Mouse (Mus musculus) gastrocnemius, postnatal 10 days (tissue): ENCODE results near the gene Tmc6. TPM values are rescaled to one million over a fixed set of nuclear protein-coding genes. Genes with fewer than 3 reads are reported as not detected.
"Not testable (repeated sequence)": the region's sequence is repeated elsewhere in the genome, so short reads cannot be mapped to it uniquely, and the experiment has no call there.

ENCODE experiments used
- DNase-seq: peaks from one replicate; pipeline ENCODE4 v3.0.0; 2021; ENCODE audit warnings: mixed read lengths
- total RNA-seq, 2 experiments: library from RNA; stranded (reverse); gene quantifications; 2 replicates each; pipeline ENCODE4 v1.2.3; 2021

The Tmc6 gene
- total RNA-seq, 2 experiments from 2014 or later, result 17.2 to 20.9 TPM

DNA sequence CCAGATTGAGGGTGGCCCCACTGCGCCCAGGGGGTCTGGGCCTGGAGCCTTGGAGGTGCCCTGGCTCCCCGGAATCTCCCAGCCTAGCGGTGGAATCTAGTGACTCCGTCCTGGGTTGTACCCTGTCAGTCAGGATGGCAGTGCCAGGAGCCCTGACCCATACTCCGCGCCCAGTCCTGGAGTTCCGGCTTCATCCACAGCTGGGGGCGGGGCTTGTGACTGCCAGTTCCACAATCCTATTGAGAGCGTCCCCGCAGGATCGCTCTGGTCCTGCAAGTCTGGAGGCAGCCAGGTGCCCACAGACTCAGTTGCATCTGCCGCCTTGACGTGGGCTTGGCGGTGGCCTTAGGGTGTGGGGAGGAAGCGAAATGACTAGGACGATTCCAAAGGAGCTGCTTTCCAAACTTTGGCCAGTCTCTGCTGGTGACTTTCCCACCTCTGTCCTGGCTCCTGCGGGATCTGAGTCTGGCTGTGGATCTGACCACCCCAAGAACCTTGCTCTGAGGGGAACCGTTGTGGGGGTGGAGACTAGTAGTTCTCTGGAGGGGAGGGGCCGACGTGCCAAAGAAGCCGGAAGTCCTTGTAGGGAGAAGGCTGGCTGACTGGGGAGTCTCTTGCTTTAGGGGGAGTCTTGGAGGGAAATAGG is 28.5 kb upstream of the Tmc6 start:
- peak; percentile 88 for DNase-seq

DNA sequence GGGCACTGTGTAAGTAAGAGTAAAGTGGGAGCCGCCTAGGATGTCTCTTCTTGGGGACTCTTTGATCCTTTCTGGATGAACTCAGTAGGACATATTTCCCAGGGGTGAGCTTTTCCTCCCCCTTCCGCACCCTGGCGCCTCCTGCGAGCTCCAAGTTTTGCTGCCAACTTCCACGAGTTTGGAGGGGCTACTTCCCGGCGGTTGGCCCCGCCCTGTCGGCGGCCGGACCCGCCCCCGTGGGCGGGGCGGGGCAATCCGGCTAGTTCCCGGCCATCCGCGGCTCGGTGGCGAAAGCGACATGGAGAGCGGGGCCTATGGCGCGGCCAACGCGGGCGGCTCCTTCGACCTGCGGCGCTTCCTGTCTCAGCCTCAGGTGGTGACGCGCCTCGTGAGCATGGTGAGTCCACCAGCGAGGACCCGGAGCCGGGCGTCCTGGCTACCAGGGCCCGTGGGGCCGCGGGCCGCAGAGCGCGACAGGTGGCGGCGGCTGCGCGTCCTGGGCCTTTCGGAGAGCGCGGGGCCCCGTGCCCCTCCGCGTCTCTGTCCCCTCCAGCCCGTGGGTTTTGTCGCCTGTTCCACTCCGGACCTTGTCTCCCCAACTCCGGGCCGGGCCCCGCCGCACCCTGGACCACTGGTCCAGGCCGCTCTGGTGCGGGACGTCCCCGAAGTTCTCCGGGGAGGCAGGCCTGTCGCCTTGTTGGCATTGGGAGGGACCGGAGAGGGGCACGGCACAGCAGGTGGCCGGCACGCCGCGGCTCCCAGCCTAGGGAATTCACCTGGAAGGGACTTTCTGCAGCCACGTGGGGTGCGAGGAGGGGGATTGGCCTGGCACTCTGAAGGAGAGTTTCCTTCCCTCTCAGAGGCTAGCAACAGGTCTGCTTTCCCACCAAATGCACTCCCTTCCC is 27.7 kb upstream of the Tmc6 start, which contains the start of the genes Gm20708 and Syngr2:
TSS of gene Gm20708 (plus strand) at position 262 of the 905 bp plus-strand sequence.
TSS of gene Syngr2 (plus strand) at position 262 of the 905 bp plus-strand sequence.
- peak; percentile 77 for DNase-seq

DNA sequence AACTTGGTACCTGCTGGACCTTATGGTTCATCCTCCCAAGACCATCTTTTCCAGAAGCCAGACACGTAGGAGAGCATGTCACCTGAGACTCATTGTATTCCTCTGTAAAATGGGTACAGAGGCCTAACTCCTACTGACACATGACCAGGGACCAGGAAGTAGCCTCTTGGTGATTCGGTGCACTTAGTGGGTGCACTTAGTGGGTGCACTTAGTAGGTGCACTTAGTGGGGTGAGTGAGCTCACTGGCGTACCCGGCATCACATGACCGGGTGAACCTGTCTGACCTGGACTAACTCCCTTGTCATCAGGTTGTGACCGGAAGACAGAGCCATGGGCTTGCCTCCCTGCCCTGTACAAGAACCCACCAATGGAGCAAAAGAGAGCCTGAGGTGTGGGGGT is 24.8 kb upstream of the Tmc6 start:
- DNase-seq, result no peak

DNA sequence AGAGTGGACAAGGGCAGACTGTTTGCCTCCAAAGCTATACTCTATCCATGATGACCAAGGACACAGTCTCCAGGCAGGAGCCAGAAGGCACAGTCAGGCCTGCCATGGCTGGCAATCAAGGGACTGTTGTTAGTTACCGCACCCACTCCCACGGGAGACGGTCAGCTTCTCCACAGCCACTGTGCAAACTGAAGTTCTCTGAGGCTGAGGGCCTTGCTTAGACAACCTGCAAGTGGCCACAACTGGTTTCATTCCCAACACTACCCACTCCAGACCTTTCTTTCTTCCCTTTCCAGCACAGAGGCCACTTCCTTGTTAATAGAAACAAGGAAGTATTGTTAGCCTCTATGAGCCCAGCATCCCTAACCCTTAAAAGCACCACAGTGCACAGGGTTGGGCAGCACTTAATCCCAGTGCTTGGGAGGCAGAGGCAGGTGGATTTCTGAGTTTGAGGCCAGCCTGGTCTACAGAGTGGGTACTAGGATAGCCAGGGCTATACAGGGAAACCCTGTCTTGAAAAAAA is 21.2 kb upstream of the Tmc6 start:
- no peak for DNase-seq

DNA sequence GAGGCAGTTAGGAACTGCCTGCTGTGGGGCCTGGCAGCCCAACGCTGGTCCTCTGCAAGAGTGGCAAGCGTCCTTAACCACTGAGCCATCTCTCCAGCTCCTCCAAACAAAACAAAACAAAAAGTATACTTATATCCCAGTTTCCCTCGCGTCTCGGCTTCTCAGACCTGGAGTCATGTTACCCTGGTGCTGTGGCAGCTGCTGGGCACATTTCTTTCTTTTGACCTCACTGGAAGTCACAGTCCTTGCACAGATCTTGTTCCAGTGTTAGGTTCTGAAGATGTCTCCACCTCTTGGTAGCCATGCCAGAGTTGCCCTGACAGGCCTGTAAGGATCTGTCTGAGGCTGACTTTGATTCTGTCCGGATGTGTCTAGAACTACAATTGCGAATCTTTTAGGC is 19.7 kb upstream of the Tmc6 start:
- no peak for DNase-seq

DNA sequence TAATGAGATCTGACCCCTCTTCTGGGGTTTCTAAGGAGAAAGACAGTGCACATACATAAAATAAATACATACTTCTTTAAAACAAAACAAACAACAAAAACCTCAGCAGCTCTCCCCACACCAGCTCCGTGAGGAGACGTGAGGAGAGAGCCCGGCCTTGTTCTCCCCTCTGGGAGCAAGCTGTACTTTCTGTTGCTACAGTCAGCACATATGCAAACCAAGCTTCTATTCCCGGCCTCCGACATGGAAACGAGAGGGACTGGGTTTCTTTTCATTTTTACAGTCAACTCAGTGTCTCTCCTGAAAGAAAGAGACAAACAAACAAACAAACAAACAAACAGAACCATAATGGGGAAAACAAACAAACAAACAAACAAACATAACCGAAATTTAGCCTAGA is 18.0 kb upstream of the Tmc6 start:
- DNase-seq, result no peak

DNA sequence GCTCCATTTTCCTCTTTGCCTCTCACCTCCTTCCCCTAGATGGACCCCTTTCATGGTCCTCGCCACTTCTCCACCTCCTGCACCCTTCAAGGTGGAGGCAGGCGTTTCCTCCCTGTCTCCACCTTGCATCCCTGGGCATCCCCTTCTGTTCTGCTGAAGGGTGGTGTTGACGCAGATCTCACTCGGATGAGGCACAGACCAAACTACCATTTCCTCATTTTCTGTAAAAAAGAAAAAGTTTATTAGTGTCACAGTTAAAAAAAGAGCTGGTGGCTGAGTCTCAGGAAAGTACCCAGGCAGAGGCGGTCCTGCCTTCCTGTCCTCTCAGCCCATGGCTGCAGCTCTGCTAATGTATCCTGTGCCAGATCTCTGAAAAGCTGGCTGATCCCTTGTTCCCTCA is 17.2 kb upstream of the Tmc6 start:
- DNase-seq, result no peak

DNA sequence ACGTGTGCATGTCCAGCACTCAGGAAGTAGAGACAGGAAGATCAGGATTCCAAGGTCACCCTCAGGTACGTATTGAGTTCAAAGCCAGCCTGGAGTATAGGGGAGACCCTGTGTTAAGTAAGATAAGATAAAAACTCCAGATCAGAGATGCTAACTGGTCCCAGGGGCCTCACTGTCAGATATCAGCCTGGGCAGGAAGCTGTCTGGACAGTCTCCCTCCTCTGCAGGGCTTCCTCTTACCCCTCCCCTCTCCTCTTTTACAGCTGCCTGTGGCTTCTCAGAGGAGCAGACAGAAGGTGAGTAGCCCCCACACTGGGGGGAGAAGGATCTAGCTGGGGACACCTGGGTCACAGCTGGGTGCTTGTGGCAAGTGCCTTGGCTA is 16.2 kb upstream of the Tmc6 start:
- no peak for DNase-seq

DNA sequence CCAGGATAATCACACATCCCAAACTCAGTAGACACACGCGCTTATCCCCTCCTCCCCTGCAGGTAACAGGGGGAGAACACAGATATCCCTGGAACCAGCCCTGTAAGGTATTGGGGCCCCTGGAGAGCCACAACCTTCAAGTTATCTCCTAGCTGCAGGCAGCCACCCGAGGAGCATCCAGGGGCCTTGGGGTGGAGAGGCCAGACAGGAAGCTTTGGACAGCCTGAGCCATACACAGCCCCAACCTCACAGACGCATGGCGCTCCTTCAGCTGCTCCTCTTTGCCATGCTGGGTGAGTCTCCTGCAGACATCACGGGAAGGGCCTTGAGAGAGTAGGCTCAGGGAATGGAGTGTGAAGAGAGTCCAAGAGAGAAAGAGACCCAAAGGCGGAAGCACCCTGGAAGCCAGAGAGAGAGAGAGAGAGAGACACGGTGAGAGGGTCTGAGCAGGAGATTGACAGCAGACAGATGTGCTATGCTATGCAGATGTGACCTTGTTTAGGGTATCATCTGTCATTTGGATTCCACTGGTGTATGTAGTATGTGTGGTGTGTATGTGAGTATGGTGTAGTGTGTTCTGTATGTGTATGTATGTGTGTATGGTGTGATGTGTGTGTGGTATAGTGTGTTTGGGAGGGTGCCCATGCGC is 15.6 kb upstream of the Tmc6 start, which contains the start of gene 6030468B19Rik:
TSS of gene 6030468B19Rik (plus strand) at position 150 of the 649 bp plus-strand sequence.
- DNase-seq, result no peak

DNA sequence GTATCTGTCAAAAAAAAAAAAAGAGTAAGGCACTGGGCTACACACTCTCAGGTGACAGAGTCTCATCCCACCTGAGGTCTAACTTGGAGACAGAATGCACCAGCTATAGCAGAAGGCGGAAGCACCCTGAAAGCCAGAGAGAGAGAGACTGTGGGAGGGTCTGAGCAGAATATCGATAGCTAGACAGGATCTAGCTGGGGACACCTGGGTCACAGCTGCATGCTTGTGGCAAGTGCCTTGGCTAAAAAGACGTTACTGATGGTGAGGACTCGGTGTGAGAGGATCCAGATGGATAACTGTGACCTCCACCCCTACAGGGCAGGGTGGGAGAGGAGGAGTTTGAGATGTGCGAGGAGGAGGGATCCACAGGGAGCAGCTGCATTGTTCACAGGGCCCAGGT is 15.0 kb upstream of the Tmc6 start:
- DNase-seq, result no peak

DNA sequence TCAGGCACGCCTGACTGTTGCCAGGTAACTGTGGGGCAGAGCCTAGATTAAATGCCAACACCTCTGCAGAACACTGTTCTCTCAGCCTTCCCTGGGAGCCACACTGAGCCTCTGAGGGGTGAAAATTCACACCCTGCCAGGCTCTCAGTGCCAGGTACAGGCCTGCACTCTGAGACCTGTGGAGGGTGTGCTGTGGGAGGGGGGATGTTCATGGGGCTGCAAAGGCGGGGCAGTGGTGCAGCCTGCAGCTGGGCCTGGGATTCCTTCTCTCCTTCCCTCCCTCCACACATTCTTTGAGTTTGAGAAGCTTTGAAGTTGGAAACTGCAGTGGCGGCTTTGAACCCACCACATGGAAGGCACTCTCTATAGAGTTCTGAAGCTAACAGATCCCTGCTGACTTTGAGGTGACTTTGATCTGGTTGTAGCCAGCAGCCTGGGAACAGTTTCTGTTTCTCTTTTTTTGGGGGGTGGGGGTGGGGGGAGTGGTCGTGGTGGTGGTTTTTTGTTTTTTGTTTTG is 12.1 kb upstream of the Tmc6 start:
- no peak for DNase-seq

DNA sequence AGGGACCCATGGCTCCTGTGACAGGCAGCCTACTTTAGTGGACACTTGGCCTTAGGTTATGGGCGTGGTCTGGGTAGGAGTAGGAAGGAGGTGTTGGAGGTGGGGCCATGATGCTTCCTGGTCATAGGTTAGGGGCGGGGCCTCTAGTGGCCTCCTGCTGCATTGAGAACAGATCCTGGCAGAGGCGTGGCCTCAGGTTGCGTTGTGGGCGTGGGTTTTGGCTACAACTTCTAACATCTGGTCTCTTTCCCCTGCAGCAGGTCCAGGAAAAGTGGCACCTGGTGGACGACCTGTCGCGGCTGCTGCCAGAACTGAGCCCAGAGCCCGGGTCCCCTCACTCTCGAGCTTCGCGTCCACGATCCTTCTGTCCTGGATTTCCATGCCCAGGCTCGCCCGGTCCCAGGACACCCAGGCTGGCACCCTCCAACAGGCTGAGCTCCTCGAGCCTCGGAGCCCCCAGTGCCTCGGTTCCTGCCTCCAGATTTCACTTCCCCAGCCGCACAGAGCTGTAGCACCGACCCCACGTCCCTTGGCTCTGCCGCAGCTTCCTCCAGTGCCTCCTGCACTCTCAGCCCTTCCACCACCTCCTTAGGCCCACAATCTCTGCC is 10.4 kb upstream of the Tmc6 start:
- DNase-seq, result no peak

DNA sequence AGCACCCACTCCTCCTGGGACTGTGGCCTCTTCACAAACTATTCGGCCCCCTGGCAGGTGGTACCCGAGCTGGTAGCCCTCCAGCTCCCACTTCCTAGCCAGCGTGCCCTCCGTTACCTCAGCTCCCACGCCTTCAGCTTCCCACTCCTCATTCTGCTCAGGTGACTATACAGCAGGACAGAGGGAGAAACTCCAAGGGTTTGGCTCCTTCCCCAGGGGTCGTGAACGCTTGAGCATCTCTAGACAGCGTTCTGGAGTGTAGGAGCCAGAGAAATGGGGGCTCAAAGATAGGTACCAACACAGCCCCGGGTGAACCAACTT is 9.4 kb upstream of the Tmc6 start:
- no peak for DNase-seq

DNA sequence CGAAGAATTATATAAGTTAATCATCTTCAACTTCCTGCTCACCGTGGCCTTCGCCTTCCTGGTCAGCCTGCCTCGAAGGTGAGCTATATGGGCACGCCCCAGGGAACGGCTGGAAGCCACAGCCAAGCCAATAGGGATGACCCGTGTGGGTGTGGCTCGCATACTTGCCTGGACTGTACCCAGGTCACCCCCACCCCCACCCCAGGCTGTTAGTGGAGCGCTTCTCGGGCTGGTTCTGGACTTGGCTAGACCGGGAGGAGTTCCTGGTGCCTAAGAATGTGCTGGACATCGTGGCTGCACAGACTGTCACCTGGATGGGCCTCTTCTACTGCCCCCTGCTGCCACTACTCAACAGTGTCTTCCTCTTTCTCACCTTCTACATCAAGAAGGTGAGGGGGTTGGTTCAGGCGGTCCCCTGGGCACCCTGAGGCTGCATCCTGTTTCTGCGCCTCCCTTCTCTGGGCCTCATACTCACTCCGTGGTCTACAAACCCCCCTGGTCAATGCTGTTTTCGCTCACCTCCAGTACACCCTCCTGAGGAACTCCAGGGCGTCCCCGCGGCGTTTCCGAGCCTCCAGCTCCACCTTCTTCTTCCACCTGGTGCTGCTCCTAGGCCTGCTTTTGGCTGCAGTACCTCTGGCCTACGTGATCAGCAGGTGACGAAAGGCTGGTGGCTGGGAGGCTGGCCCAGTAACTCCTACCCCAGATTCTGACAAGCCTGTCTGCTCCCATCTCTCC is 8.9 kb upstream of the Tmc6 start:
- DNase-seq, result no peak

DNA sequence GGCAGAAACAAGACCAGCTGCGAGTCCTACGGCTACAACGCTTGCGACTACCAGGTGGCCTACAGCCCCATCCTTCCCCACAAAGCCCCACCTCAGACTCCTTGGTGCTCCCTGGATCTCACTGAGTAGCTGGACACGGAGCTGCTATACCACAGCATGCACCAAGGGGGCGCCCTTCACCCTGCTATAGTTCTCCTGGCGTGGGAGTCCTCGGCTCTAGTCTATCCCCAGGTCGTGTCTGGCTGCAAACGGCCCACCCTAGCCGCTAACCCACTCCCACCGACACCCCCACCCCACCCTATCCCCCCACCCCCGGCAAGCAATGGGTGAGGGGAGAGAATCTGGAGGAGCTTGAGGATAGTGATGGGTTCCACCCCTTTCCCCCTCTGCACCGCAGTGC is 8.3 kb upstream of the Tmc6 start:
- peak; percentile 79 for DNase-seq

DNA sequence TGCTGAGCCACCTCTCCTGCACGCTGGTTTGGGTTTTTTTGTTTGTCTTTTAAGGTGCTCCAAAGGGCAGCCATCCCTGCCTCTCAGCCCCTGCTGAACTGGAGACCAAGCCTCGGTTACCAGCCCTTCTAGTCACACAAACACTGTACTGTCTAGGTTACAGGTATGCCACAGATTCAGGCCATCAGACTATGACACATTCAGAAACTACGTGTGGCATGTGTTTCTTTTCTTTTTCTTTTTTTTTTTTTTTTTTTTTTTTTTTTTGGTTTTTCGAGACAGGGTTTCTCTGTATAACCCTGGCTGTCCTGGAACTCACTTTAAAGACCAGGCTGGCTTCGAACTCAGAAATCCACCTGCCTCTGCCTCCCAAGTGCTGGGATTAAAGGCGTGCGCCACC is 6.5 kb upstream of the Tmc6 start:
- DNase-seq, result not testable (repeated sequence)

DNA sequence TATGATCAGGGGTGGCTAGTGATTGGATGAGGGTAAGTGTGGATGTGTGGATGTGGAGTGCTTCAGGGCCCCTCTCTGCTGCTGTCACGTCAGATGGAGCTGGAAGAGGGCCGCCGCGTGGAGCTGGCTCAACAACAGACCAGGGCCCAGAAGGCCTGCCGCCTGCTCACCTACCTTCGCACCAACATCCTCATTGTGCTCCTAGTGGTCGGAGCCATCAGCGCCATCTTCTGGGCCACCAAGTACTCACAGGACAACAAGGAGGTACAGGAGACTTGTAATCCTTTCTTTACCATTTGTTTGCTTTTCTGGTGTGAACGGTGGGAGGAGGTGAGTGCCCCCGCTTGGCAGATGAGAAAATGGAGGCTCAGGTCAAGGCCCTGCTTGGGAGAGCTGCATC is 4.3 kb upstream of the Tmc6 start:
- DNase-seq, result peak; percentile 55

DNA sequence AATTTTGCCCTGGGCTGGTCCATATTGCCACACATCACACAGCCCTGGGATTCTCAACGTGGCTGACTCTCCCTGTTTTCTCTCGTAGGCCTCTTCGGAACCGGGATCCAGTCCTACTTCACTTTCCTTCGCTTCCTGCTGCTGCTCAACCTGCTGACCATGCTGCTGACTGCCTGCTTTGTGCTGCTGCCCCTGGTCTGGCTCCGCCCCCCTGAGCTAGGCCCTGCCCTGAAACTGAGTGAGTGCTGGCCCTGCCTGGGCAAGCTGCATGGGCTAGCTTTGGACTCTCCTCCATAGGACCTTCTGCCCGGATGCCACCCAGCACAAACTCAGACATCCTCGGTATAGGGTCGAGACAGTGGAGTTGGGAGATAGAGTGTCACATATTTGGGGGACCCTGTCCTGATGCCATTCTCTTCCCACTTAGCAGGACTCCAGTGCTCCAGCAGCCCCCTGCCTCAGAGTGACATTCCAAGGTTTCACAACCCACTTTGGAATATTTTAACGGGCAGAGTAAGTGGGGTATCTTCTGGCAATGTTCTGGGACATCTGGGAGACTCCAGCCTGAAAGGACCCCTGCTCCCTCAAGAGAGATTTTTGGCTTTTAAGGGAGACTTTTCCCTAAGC is 1.8 kb upstream of the Tmc6 start:
- no peak for DNase-seq

DNA sequence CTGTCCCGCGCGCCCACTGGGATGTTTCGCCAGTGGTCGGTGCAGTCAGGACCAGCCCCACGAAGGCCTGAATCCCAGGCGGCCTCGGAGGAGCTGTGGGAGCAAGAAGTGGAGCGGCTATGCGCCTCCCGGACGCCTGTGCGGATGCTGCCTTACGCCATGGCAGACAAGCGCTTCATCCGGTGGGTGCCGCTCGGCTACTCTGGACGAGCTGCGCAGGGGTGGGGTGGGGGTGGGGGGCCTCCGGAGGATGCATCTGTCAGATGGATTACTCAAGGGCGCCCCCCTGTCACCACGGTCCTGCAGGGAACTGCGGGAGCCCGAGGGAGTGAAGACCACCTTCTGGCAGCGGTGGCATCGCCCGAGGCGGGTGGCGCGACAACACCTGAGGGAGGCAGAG is 1.1 kb upstream of the Tmc6 start:
- peak; percentile 67 for DNase-seq

DNA sequence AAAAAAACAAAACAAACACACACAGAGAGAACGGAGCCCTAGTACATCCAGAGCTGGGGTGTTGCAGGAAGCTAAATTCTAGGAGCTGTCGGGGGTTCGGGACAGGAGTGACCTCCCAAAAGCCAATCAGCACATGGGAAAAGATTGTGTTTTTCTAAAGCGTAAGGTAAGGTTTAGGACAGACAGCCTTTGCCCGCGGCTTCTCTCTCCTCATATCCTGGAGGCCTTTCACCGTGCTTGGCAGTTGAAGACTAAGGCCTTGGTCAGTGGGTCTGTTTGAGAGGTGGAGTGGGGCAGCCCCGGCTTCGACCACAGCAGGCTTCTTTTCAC is 672 bp upstream of the Tmc6 start:
- DNase-seq, result no peak

DNA sequence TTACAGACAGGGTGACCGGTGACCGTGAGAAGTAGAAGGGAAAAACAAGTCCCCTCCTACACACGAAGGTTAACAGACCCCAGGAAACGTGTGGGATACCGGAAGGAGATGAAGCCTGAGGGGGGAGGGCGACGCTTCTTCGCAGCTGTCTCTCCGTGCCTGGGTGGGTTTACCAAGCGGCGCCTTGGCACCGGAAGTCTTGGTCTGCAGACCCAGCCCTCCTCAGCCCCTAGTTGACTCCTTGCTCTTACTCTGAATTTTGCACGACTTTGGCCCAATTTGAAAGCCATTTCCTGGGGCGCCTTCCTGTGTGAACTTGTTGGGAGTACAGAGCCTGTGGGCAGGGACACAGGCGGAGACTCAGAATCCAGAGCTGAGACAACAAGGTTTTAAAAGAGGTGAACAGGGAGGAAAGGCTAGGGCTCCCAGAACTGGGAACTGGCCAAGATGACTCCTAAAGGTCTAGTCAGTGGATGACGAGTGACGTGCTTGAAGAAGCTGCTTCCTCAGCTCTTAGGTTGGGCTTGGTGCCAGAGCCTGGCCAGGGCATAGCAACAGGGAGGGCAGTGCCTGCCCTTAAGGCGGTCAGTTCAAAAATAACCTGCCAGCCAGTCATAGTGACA is 688 bp downstream of the Tmc6 start:
- peak; percentile 64 for DNase-seq
